Mouse (Mus musculus) ES-Bruce4 (cell line): ENCODE measurements at regions not wholly inside any gene's neighbourhood (a gene's known extent, or its start where the extent isn't known, plus 50 kb on each side); places are given as distances from the start of the nearest gene placed in this dataset.

Source experiments
- H3K27ac ChIP-seq: 2 replicates; pipeline ENCODE4 v1.5.1; 2012; ENCODE audit warnings: low read length, inconsistent platforms; ENCODE audit not compliant: insufficient read depth
- H3K27me3 ChIP-seq: 2 replicates; pipeline ENCODE4 v1.6.1; 2012; ENCODE audit warnings: mild to moderate bottlenecking, low read length, inconsistent platforms; ENCODE audit not compliant: control insufficient read depth, poor library complexity, insufficient read depth, severe bottlenecking
- H3K36me3 ChIP-seq: 2 replicates; pipeline ENCODE4 v1.6.1; 2012; ENCODE audit warnings: inconsistent platforms, mild to moderate bottlenecking, low read length, moderate library complexity; ENCODE audit not compliant: control insufficient read depth, poor library complexity, insufficient read depth, severe bottlenecking
- H3K4me1 ChIP-seq: one replicate; pipeline ENCODE4 v1.8.1; 2011; ENCODE audit warnings: low read length; ENCODE audit not compliant: control insufficient read depth, insufficient read depth
- H3K4me3 ChIP-seq: 2 replicates; pipeline ENCODE4 v1.5.1; 2011; ENCODE audit warnings: low read depth, mild to moderate bottlenecking, low read length
- H3K9ac ChIP-seq: 2 replicates; pipeline ENCODE4 v1.6.1; 2012; ENCODE audit warnings: low read depth, mild to moderate bottlenecking, inconsistent platforms; ENCODE audit not compliant: poor library complexity, severe bottlenecking
- H3K9me3 ChIP-seq: replicated peaks from 2 replicates; pipeline ENCODE4 v1.6.1; 2012; ENCODE audit warnings: mild to moderate bottlenecking, low read length, inconsistent platforms; ENCODE audit not compliant: control insufficient read depth, poor library complexity, insufficient read depth, severe bottlenecking
- CTCF ChIP-seq: IDR thresholded peaks from one replicate; pipeline ENCODE4 v1.8.1; 2011; ENCODE audit warnings: low read depth, low read length
- EP300 ChIP-seq: IDR thresholded peaks from 2 replicates; pipeline ENCODE4 v1.6.1; 2011; ENCODE audit warnings: low read depth, low read length; ENCODE audit not compliant: insufficient read depth
- POLR2A ChIP-seq: IDR thresholded peaks from one replicate; pipeline ENCODE4 v1.8.1; 2011; ENCODE audit warnings: low read length; ENCODE audit not compliant: insufficient read depth

GRCm38 (mm10) chr12:80034100-80034499, 78.7 kb downstream of the Zfp36l1 start:
- H3K4me1 ChIP-seq = peaks cover 4% of the 10 kb centered on the region
- no peaks in the 10 kb centered on the region for H3K9me3 ChIP-seq
- H3K9ac ChIP-seq = no peak overlapping the region
- H3K4me3 ChIP-seq = no peak overlapping the region
- TF ChIP-seq CTCF (no peak), POLR2A (no peak), EP300 (no peak)
- no peaks in the 10 kb centered on the region for H3K36me3 ChIP-seq
- no peaks in the 10 kb centered on the region for H3K27me3 ChIP-seq
- H3K27ac ChIP-seq = no peak overlapping the region

DNA sequence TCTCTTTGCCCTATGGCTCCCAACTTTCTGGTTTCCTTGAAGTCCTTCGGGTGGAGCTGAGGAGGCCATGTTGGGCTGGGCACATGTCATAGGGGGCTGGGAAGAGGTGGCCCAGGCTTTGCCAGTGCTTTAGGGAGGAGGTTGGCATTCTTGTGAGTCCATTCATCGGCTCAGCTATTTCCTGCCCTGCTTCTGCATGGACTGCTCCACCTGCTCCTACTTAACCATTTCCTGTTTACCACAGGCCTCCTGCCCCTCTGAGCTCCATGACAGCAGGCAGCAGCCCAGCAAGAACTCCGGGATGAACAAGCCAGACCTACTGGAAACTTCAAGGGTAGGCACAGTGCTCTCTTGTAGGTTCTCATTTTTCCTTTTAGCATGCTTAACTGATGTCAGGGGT, 80.3 kb downstream of the Zfp36l1 start:
- H3K4me3 ChIP-seq = no peak overlapping the region
- no peak overlapping the region for H3K27ac ChIP-seq
- peaks cover 1% of the 10 kb centered on the region; the same call in 1 of the 2 replicates for H3K9me3 ChIP-seq
- no peaks in the 10 kb centered on the region for H3K27me3 ChIP-seq
- peaks cover 4% of the 10 kb centered on the region for H3K4me1 ChIP-seq
- H3K36me3 ChIP-seq = no peaks in the 10 kb centered on the region
- H3K9ac ChIP-seq = no peak overlapping the region
- TF ChIP-seq CTCF = no peak
- TF ChIP-seq POLR2A = no peak
- no peak for TF ChIP-seq EP300

DNA sequence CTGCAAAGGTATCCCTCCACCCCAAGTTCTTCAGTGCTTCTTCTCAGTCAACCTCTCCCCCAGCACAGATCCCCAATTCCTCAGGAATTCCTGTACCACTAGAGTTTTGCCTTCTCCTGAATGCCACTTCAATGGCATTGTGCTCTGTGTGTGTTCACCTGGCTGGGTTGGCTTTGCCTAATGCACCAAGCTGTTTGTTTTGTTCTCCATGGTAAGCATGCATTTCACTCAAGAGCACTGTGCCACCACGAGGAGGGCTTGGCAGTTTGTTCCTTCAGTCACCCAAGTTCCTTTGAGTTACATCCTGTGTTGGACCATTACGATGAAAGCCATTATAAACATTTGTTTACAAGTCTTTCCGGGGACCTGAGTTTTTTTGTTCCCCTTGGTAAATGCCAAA, 84.5 kb downstream of the Zfp36l1 start:
- no peaks in the 10 kb centered on the region for H3K27me3 ChIP-seq
- H3K36me3 ChIP-seq = no peaks in the 10 kb centered on the region
- TF ChIP-seq EP300 = no peak
- no peak for TF ChIP-seq POLR2A
- TF ChIP-seq CTCF = no peak
- H3K4me3 ChIP-seq = no peak overlapping the region
- H3K9me3 ChIP-seq = peaks cover 7% of the 10 kb centered on the region; the same call in 1 of the 2 replicates
- H3K27ac ChIP-seq = no peak overlapping the region
- H3K4me1 ChIP-seq = no peaks in the 10 kb centered on the region
- no peak overlapping the region for H3K9ac ChIP-seq

- H3K4me1 ChIP-seq = peaks cover 5% of the 10 kb centered on the region
- no peak overlapping the region for H3K9ac ChIP-seq
- H3K4me3 ChIP-seq = no peak overlapping the region
Observed at GRCm38 (mm10) chr12:80023107-80024078, 89.4 kb downstream of the Zfp36l1 start.

GRCm38 (mm10) chr12:80022181-80023106, 90.4 kb downstream of the Zfp36l1 start:
- H3K4me3 ChIP-seq = 0 out of 2 replicates have a peak overlapping the region, but pooled peaks have one; percentile 32
- no peak overlapping the region for H3K27ac ChIP-seq
- peaks cover 5% of the 10 kb centered on the region for H3K4me1 ChIP-seq
- H3K27me3 ChIP-seq = no peaks in the 10 kb centered on the region
- peaks cover 5% of the 10 kb centered on the region; the same call in 1 of the 2 replicates for H3K9me3 ChIP-seq
- H3K9ac ChIP-seq = no peak overlapping the region
- TF ChIP-seq CTCF = no peak
- TF ChIP-seq POLR2A = no peak
- 0 out of 2 replicates have a peak, but pooled peaks have one; percentile 9 for TF ChIP-seq EP300
- H3K36me3 ChIP-seq = no peaks in the 10 kb centered on the region

More at GRCm38 (mm10) chr12:80023107-80024078, 89.4 kb downstream of the Zfp36l1 start:
- peaks cover 7% of the 10 kb centered on the region; the same call in 1 of the 2 replicates for H3K9me3 ChIP-seq
- TF ChIP-seq CTCF (no peak), EP300 (no peak), POLR2A (no peak)
- H3K27ac ChIP-seq = no peak overlapping the region
- H3K36me3 ChIP-seq = no peaks in the 10 kb centered on the region
- no peaks in the 10 kb centered on the region for H3K27me3 ChIP-seq
